Mouse (Mus musculus) kidney, adult 8-10 months (tissue): ENCODE measurements around the gene Adamtsl5.
A peak's percentile ranks its signal among the peaks of the same experiment; 100 is the strongest.

ENCODE experiments used
- DNase-seq, 2 experiments: peaks; one replicate each; pipeline ENCODE4 v3.0.0; 2022

Adamtsl5 gene

GRCm38 (mm10) chr10:80292251-80293146 is 55.7 kb downstream of the Adamtsl5 start, which contains the start of gene Rps15:
Gene Rps15 (plus strand): TSS chr10:80292453.
- peak; percentile 92 to 94 for DNase-seq
